Mouse (Mus musculus): ENCODE data around the gene Slc30a9.

DNA sequence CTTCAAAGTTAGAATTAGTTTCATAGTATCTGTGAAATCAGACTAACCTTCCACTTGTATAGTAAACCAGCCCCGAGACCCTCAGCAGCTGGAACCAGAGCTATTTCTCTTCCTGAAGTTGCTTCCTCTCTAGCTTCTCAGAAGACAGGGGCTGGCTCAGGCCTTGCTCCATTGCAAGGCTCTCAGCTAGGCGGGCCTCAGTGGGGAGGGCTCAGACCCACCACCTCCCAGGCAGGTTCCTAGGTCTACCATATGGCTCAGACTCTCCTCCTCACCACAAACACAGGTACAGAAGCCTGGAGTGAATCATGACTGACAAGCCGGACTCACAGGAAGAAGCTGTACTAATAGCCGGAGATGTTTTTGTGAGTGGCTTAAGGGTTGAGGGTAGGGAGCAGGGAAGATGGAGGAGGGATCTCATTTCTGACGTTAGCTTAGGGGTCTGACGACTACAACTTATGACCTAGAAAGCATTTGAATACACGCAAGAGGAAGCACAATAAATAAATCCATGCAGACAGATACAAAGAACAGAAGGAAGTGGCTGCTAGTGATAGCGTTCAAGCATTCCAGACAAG lies 70.4 kb downstream of the Slc30a9 start:
- TF ChIP-seq CTCF (IDR thresholded peaks at IDR 0.05; ENCODE audit: insufficient read depth, low read depth, low read length) (no peak), POLR2A (IDR thresholded peaks at IDR 0.05; ENCODE audit: insufficient read depth, low read depth, low read length) (no peak)
